Mouse (Mus musculus): Measurements from ENCODE around the gene Purb. TPM values are rescaled to one million over a fixed set of nuclear protein-coding genes. Genes with fewer than 3 reads are reported as not detected.
A peak's percentile ranks its signal among the peaks of the same experiment; 100 is the strongest.
"Not testable (repeated sequence)": the region's sequence is repeated elsewhere in the genome, so short reads cannot be mapped to it uniquely, and the experiment has no call there.

The Purb gene
- polyA plus RNA-seq, 1 experiment = 103 TPM

DNA sequence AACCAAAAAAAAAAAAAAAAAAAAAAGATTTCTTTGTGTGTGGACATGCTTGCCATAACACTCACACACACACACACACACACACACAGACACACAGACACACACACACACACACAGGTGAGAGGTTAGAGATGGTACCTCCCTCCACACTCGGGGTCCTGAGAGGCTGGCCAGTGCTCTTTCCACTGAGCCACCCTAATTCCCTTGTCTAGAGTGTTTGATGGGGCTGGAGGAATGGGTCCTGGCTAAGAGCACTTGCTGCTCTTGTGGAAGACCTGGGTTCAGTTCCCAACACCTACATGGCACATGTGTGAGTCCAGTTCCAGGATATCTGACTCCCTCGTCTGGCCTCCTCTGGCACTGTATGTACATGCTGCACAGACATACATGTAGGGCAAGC lies 38.0 kb downstream of the Purb start:
- Histone ChIP-seq H3K4me1 (ENCODE audit: control insufficient read depth, insufficient read depth, low read length) (no peaks in the 10 kb centered on the region), H3K4me3 (ENCODE audit: insufficient read depth, low read length) (no peak overlapping the region), H3K27ac (ENCODE audit: insufficient read depth, low read length) (no peak overlapping the region)
- TF ChIP-seq CTCF (IDR thresholded peaks at IDR 0.05; ENCODE audit: extremely low read depth, insufficient read depth, low read length) (no peak), POLR2A (IDR thresholded peaks at IDR 0.05; ENCODE audit: extremely low read depth, insufficient read depth, low read length) (no peak)

GRCm38 (mm10) chr11:6436442-6436841 lies 39.3 kb downstream of the Purb start:
- no peak for TF ChIP-seq POLR2A (IDR thresholded peaks at IDR 0.05; ENCODE audit: extremely low read depth, insufficient read depth, low read length)
- peak; percentile 58 for TF ChIP-seq CTCF (IDR thresholded peaks at IDR 0.05; ENCODE audit: extremely low read depth, insufficient read depth, low read length)
- H3K27ac ChIP-seq (ENCODE audit: insufficient read depth, low read length) = no peak overlapping the region
- H3K4me3 ChIP-seq (ENCODE audit: insufficient read depth, low read length) = no peak overlapping the region
- no peaks in the 10 kb centered on the region for H3K4me1 ChIP-seq (ENCODE audit: control insufficient read depth, insufficient read depth, low read length)

DNA sequence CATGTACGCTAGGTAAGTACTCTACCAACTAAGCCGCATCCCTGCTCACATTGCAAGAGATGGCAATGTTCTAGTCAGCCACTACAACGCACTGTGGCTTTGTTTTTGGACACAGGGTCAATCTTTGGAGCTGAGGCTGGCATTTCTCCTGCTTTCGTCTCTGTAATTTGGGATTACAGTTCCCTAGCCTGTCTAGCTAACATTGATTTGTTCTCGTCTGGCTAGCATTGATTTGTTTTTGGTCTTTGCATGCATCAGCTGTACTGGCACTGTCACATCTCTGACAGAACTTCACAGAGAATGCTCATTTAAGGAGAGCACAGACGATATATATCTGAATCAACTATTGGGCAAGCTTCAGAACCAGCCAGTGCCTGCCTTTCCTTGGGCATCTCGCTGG lies 45.5 kb downstream of the Purb start:
- Histone ChIP-seq H3K4me1 (ENCODE audit: control insufficient read depth, insufficient read depth, low read length) (no peaks in the 10 kb centered on the region), H3K4me3 (ENCODE audit: insufficient read depth, low read length) (no peak overlapping the region), H3K27ac (ENCODE audit: insufficient read depth, low read length) (no peak overlapping the region)
- TF ChIP-seq POLR2A (IDR thresholded peaks at IDR 0.05; ENCODE audit: extremely low read depth, insufficient read depth, low read length) = no peak
- TF ChIP-seq CTCF (IDR thresholded peaks at IDR 0.05; ENCODE audit: extremely low read depth, insufficient read depth, low read length) = no peak

GRCm38 (mm10) chr11:6420722-6421350 lies 54.9 kb downstream of the Purb start:
- Histone ChIP-seq H3K27ac (ENCODE audit: insufficient read depth, low read length) (no peak overlapping the region), H3K4me1 (ENCODE audit: control insufficient read depth, insufficient read depth, low read length) (peaks cover 2% of the 10 kb centered on the region; the same call in 1 of the 2 replicates), H3K4me3 (ENCODE audit: insufficient read depth, low read length) (no peak overlapping the region)
- peak; percentile 17; the same call in 1 of the 2 replicates for TF ChIP-seq POLR2A (IDR thresholded peaks at IDR 0.05; ENCODE audit: extremely low read depth, insufficient read depth, low read length)
- no peak for TF ChIP-seq CTCF (IDR thresholded peaks at IDR 0.05; ENCODE audit: extremely low read depth, insufficient read depth, low read length)

GRCm38 (mm10) chr11:6420283-6420703 lies 55.4 kb downstream of the Purb start:
- Histone ChIP-seq H3K27ac (ENCODE audit: insufficient read depth, low read length) (no peak overlapping the region), H3K4me1 (ENCODE audit: control insufficient read depth, insufficient read depth, low read length) (peaks cover 2% of the 10 kb centered on the region; the same call in 1 of the 2 replicates), H3K4me3 (ENCODE audit: insufficient read depth, low read length) (no peak overlapping the region)
- TF ChIP-seq POLR2A (IDR thresholded peaks at IDR 0.05; ENCODE audit: extremely low read depth, insufficient read depth, low read length) (no peak), CTCF (IDR thresholded peaks at IDR 0.05; ENCODE audit: extremely low read depth, insufficient read depth, low read length) (no peak)

GRCm38 (mm10) chr11:6419156-6419555 lies 56.6 kb downstream of the Purb start:
- not testable (repeated sequence) for H3K27ac ChIP-seq (ENCODE audit: insufficient read depth, low read length)

GRCm38 (mm10) chr11:6418751-6419150 lies 57.0 kb downstream of the Purb start:
- TF ChIP-seq POLR2A (IDR thresholded peaks at IDR 0.05; ENCODE audit: extremely low read depth, insufficient read depth, low read length) = no peak
- no peak for TF ChIP-seq CTCF (IDR thresholded peaks at IDR 0.05; ENCODE audit: extremely low read depth, insufficient read depth, low read length)
- H3K4me1 ChIP-seq (ENCODE audit: control insufficient read depth, insufficient read depth, low read length) = peaks cover 4% of the 10 kb centered on the region; the same call in 1 of the 2 replicates
- no peak overlapping the region for H3K4me3 ChIP-seq (ENCODE audit: insufficient read depth, low read length)
- H3K27ac ChIP-seq (ENCODE audit: insufficient read depth, low read length) = no peak overlapping the region

More at GRCm38 (mm10) chr11:6419156-6419555, 56.6 kb downstream of the Purb start:
- H3K4me1 ChIP-seq (ENCODE audit: control insufficient read depth, insufficient read depth, low read length); H3K4me3 ChIP-seq (ENCODE audit: insufficient read depth, low read length): not testable (repeated sequence)

Other genes starting within 250 kb of the Purb start
- gene Npc1l1, start 245.8 kb downstream of the Purb start, polyA plus RNA-seq (2012; rRNA removed) = 2.0 TPM in 2 replicates
- 43.6 and 44.1 TPM in 2 replicates for gene Ddx56, start 208.1 kb downstream of the Purb start, polyA plus RNA-seq (2012; rRNA removed)
- gene Tmed4, start 201.0 kb downstream of the Purb start, polyA plus RNA-seq (2012; rRNA removed) = 128 and 135 TPM in 2 replicates
- gene Ogdh, start 184.3 kb downstream of the Purb start, polyA plus RNA-seq (2012; rRNA removed) = 154 TPM in 2 replicates
- gene Zmiz2, start 86.8 kb downstream of the Purb start, polyA plus RNA-seq (2012; rRNA removed) = 105 and 108 TPM in 2 replicates
- gene Ppia, start 60.5 kb downstream of the Purb start, polyA plus RNA-seq (2012; rRNA removed) = 2,439 and 2,636 TPM in 2 replicates
- 81.7 and 83.3 TPM in 2 replicates for gene H2afv, start 31.5 kb downstream of the Purb start, polyA plus RNA-seq (2012; rRNA removed)
- 0.75 and 0.87 TPM in 2 replicates for gene Myo1g, start 45.0 kb upstream of the Purb start, polyA plus RNA-seq (2012; rRNA removed)
- 92.0 and 106 TPM in 2 replicates for gene Ccm2, start 71.0 kb upstream of the Purb start, polyA plus RNA-seq (2012; rRNA removed)
- gene Nacad, start 130.1 kb upstream of the Purb start, polyA plus RNA-seq (2012; rRNA removed) = 52.3 and 54.1 TPM in 2 replicates
- 57.5 and 60.2 TPM in 2 replicates for gene Tbrg4, start 150.2 kb upstream of the Purb start, polyA plus RNA-seq (2012; rRNA removed)
- not detected in 2 replicates for gene Wap, start 162.7 kb upstream of the Purb start, polyA plus RNA-seq (2012; rRNA removed)
- gene Ramp3, start 182.6 kb upstream of the Purb start, polyA plus RNA-seq (2012; rRNA removed) = 36.6 and 40.6 TPM in 2 replicates